Mouse (Mus musculus) liver, embryonic 14.5 days (tissue): ENCODE measurements around the gene Pdzk1.

Source experiments
- CTCF ChIP-seq: IDR thresholded peaks from 2 replicates; pipeline ENCODE4 v1.5.1; 2016; ENCODE audit warnings: antibody characterized with exemption, low read depth, control low read depth
- EP300 ChIP-seq: IDR thresholded peaks from 2 replicates; pipeline ENCODE4 v1.6.1; 2016; ENCODE audit warnings: antibody characterized with exemption, low read depth

- no peak for TF ChIP-seq CTCF
- no peak for TF ChIP-seq EP300
Observed at GRCm38 (mm10) chr3:96846985-96847384, 17.9 kb downstream of the Pdzk1 start.
